Mouse (Mus musculus): ENCODE data around the gene Taf4. TPM values are rescaled to one million over a fixed set of nuclear protein-coding genes. Genes with fewer than 3 reads are reported as not detected.

Taf4 gene
- polyA plus RNA-seq, 1 experiment = 6.9 TPM

DNA sequence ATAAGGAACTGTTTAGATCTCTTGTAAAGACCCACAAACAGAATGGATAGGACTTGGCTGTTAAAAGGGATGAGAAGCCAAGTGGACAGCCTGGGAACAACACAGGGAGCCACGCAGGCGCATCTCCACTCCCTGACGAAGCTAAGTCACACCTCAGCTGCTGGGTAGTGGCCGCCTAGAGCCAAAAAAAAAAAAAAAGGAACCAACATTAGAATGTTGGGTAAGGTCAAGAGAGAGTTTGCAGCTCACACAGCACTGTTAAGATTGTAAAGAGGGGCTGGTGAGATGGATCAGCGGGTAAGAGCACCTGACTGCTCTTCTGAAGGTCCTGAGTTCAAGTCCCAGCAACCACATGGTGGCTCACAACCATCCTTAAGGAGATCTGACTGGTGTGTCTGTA is 27.6 kb downstream of the Taf4 start:
- Histone ChIP-seq H3K4me3 (ENCODE audit: insufficient read depth, poor library complexity, severe bottlenecking) (no peak overlapping the region), H3K27me3 (ENCODE audit: control insufficient read depth, insufficient read depth, insufficient read length) (no peaks in the 10 kb centered on the region), H3K79me2 (ENCODE audit: control insufficient read depth, insufficient read depth) (peaks cover 100% of the 10 kb centered on the region), H3ac (ENCODE audit: control insufficient read depth, insufficient read length, low read depth) (no peak overlapping the region), H3K79me3 (ENCODE audit: low read depth) (peaks cover 83% of the 10 kb centered on the region), H3K36me3 (ENCODE audit: control insufficient read depth, insufficient read depth) (no peaks in the 10 kb centered on the region)
- TF ChIP-seq CEBPB (IDR thresholded peaks at IDR 0.05; ENCODE audit: low read depth) (no peak), USF1 (IDR thresholded peaks at IDR 0.05; ENCODE audit: low read depth) (no peak), CTCF (IDR thresholded peaks at IDR 0.05; ENCODE audit: control insufficient read depth, insufficient read depth, insufficient read length) (no peak), MYOG (IDR thresholded peaks at IDR 0.05; ENCODE audit: control insufficient read depth, extremely low read depth, insufficient read length) (no peak), MYOD1 (IDR thresholded peaks at IDR 0.05; ENCODE audit: control insufficient read depth, insufficient read length, low read depth) (no peak)

DNA sequence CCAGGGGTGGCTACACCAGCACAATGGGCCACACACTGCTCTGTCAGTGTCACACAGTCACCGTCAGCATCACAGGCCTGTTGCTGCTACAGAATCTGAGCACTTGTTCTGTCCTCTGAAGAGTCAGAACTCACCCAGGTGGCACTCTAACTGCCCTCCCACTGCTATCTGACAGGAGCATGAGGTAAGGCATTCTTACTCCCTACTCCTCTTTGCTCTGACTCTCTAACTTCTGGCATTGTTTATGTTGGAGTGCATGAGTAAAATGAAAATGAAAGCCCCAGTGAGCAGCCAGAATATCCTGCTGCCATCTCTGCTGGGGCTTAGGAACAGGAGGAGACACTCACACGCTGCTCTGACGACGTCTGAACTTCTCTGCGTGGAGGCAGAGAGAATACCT is 28.8 kb downstream of the Taf4 start:
- H3K79me2 ChIP-seq (ENCODE audit: control insufficient read depth, insufficient read depth) = peaks cover 100% of the 10 kb centered on the region
- TF ChIP-seq MAX (IDR thresholded peaks at IDR 0.05) = no peak
- no peak for TF ChIP-seq MYOD1 (IDR thresholded peaks at IDR 0.05; ENCODE audit: control insufficient read depth, insufficient read length, low read depth)
- no peak for TF ChIP-seq CEBPB (IDR thresholded peaks at IDR 0.05; ENCODE audit: low read depth)
- TF ChIP-seq FOSL1 (IDR thresholded peaks at IDR 0.05; ENCODE audit: insufficient read depth, low read length, poor library complexity, severe bottlenecking) = no peak
- TF ChIP-seq MYOG (IDR thresholded peaks at IDR 0.05; ENCODE audit: control insufficient read depth, extremely low read depth, insufficient read length) = no peak
- TF ChIP-seq CTCF (IDR thresholded peaks at IDR 0.05; ENCODE audit: control insufficient read depth, insufficient read depth, insufficient read length) = no peak
- TF ChIP-seq USF1 (IDR thresholded peaks at IDR 0.05; ENCODE audit: low read depth) = no peak
- H3ac ChIP-seq (ENCODE audit: control insufficient read depth, insufficient read length, low read depth) = no peak overlapping the region
- peaks cover 90% of the 10 kb centered on the region for H3K79me3 ChIP-seq (ENCODE audit: low read depth)
- H3K27me3 ChIP-seq (ENCODE audit: control insufficient read depth, insufficient read depth, insufficient read length) = no peaks in the 10 kb centered on the region
- no peaks in the 10 kb centered on the region for H3K36me3 ChIP-seq (ENCODE audit: control insufficient read depth, insufficient read depth)
- H3K4me3 ChIP-seq (ENCODE audit: insufficient read depth, poor library complexity, severe bottlenecking) = no peak overlapping the region

- peaks cover 86% of the 10 kb centered on the region for H3K79me3 ChIP-seq (ENCODE audit: low read depth)
- no peak overlapping the region for H3ac ChIP-seq (ENCODE audit: control insufficient read depth, insufficient read length, low read depth)
- no peak for TF ChIP-seq MYOD1 (IDR thresholded peaks at IDR 0.05; ENCODE audit: control insufficient read depth, insufficient read length, low read depth)
- TF ChIP-seq MYOG (IDR thresholded peaks at IDR 0.05; ENCODE audit: control insufficient read depth, extremely low read depth, insufficient read length) = no peak
- TF ChIP-seq FOSL1 (IDR thresholded peaks at IDR 0.05; ENCODE audit: insufficient read depth, low read length, poor library complexity, severe bottlenecking) = no peak
- no peak for TF ChIP-seq CEBPB (IDR thresholded peaks at IDR 0.05; ENCODE audit: low read depth)
- TF ChIP-seq CTCF (IDR thresholded peaks at IDR 0.05; ENCODE audit: control insufficient read depth, insufficient read depth, insufficient read length) = no peak
- no peak for TF ChIP-seq USF1 (IDR thresholded peaks at IDR 0.05; ENCODE audit: low read depth)
- TF ChIP-seq MAX (IDR thresholded peaks at IDR 0.05) = no peak
- no peak overlapping the region for H3K4me3 ChIP-seq (ENCODE audit: insufficient read depth, poor library complexity, severe bottlenecking)
- peaks cover 100% of the 10 kb centered on the region for H3K79me2 ChIP-seq (ENCODE audit: control insufficient read depth, insufficient read depth)
- H3K36me3 ChIP-seq (ENCODE audit: control insufficient read depth, insufficient read depth) = no peaks in the 10 kb centered on the region
- no peaks in the 10 kb centered on the region for H3K27me3 ChIP-seq (ENCODE audit: control insufficient read depth, insufficient read depth, insufficient read length)
Observed at GRCm38 (mm10) chr2:179946496-179946895, 29.9 kb downstream of the Taf4 start.

GRCm38 (mm10) chr2:179945051-179945450 is 31.4 kb downstream of the Taf4 start:
- no peak for TF ChIP-seq CEBPB (IDR thresholded peaks at IDR 0.05; ENCODE audit: low read depth)
- TF ChIP-seq MYOD1 (IDR thresholded peaks at IDR 0.05; ENCODE audit: control insufficient read depth, insufficient read length, low read depth) = no peak
- no peak for TF ChIP-seq MYOG (IDR thresholded peaks at IDR 0.05; ENCODE audit: control insufficient read depth, extremely low read depth, insufficient read length)
- no peak for TF ChIP-seq MAX (IDR thresholded peaks at IDR 0.05)
- no peak for TF ChIP-seq USF1 (IDR thresholded peaks at IDR 0.05; ENCODE audit: low read depth)
- TF ChIP-seq FOSL1 (IDR thresholded peaks at IDR 0.05; ENCODE audit: insufficient read depth, low read length, poor library complexity, severe bottlenecking) = no peak
- TF ChIP-seq CTCF (IDR thresholded peaks at IDR 0.05; ENCODE audit: control insufficient read depth, insufficient read depth, insufficient read length) = no peak
- H3K79me3 ChIP-seq (ENCODE audit: low read depth) = peaks cover 85% of the 10 kb centered on the region
- H3K27me3 ChIP-seq (ENCODE audit: control insufficient read depth, insufficient read depth, insufficient read length) = no peaks in the 10 kb centered on the region
- H3ac ChIP-seq (ENCODE audit: control insufficient read depth, insufficient read length, low read depth) = no peak overlapping the region
- H3K4me3 ChIP-seq (ENCODE audit: insufficient read depth, poor library complexity, severe bottlenecking) = no peak overlapping the region
- H3K36me3 ChIP-seq (ENCODE audit: control insufficient read depth, insufficient read depth) = no peaks in the 10 kb centered on the region
- peaks cover 100% of the 10 kb centered on the region for H3K79me2 ChIP-seq (ENCODE audit: control insufficient read depth, insufficient read depth)

DNA sequence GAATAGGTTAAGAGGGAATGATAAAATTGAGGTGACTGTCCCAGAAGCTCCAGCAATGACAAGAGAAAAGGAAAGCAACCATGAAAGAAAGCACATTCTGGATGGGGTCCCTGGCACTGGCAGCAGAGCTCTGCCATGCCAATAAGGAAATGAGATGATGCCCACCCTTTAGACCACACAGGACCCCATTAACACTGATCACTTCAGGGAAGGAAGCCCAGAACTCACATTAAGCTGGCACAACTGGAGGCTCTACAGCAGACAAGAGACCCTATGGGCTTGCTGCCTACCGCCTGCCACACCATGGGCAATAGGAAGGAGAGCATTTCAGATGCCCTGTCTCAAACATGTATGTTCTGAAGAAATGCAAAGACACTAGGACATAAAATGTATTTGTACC is 34.8 kb downstream of the Taf4 start:
- H3K27me3 ChIP-seq (ENCODE audit: control insufficient read depth, insufficient read depth, insufficient read length) = no peaks in the 10 kb centered on the region
- TF ChIP-seq CEBPB (IDR thresholded peaks at IDR 0.05; ENCODE audit: low read depth) (no peak), USF1 (IDR thresholded peaks at IDR 0.05; ENCODE audit: low read depth) (no peak), MYOD1 (IDR thresholded peaks at IDR 0.05; ENCODE audit: control insufficient read depth, insufficient read length, low read depth) (no peak), CTCF (IDR thresholded peaks at IDR 0.05; ENCODE audit: control insufficient read depth, insufficient read depth, insufficient read length) (no peak), MYOG (IDR thresholded peaks at IDR 0.05; ENCODE audit: control insufficient read depth, extremely low read depth, insufficient read length) (no peak), MAX (IDR thresholded peaks at IDR 0.05) (no peak), FOSL1 (IDR thresholded peaks at IDR 0.05; ENCODE audit: insufficient read depth, low read length, poor library complexity, severe bottlenecking) (no peak)
- H3K79me3 ChIP-seq (ENCODE audit: low read depth) = peaks cover 67% of the 10 kb centered on the region
- H3K4me3 ChIP-seq (ENCODE audit: insufficient read depth, poor library complexity, severe bottlenecking) = no peak overlapping the region
- H3K36me3 ChIP-seq (ENCODE audit: control insufficient read depth, insufficient read depth) = no peaks in the 10 kb centered on the region
- H3K79me2 ChIP-seq (ENCODE audit: control insufficient read depth, insufficient read depth) = peaks cover 100% of the 10 kb centered on the region
- H3ac ChIP-seq (ENCODE audit: control insufficient read depth, insufficient read length, low read depth) = no peak overlapping the region

DNA sequence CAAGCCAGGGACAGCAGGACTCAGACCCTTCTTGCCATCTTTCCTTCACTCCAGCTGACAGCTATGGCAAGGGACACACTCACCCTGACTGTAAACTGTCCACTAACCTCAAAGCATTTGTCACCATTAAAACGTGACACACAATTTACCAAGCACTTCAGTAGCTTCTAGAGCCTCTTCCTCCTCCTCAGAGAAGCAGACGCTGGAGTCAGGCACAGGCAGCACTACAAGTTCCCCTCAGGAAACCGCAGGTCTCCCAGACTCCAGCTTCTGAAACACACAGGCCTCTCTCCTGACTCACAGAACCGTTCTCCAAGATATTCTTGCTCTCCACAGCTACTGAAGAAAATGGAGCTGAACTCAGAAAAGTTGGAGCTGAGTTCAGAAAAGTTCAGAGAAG is 39.4 kb downstream of the Taf4 start:
- no peak overlapping the region for H3ac ChIP-seq (ENCODE audit: control insufficient read depth, insufficient read length, low read depth)
- peaks cover 26% of the 10 kb centered on the region for H3K79me3 ChIP-seq (ENCODE audit: low read depth)
- peaks cover 65% of the 10 kb centered on the region for H3K79me2 ChIP-seq (ENCODE audit: control insufficient read depth, insufficient read depth)
- TF ChIP-seq USF1 (IDR thresholded peaks at IDR 0.05; ENCODE audit: low read depth) (no peak), MAX (IDR thresholded peaks at IDR 0.05) (no peak), CTCF (IDR thresholded peaks at IDR 0.05; ENCODE audit: control insufficient read depth, insufficient read depth, insufficient read length) (no peak), MYOG (IDR thresholded peaks at IDR 0.05; ENCODE audit: control insufficient read depth, extremely low read depth, insufficient read length) (no peak), CEBPB (IDR thresholded peaks at IDR 0.05; ENCODE audit: low read depth) (no peak), MYOD1 (IDR thresholded peaks at IDR 0.05; ENCODE audit: control insufficient read depth, insufficient read length, low read depth) (no peak), FOSL1 (IDR thresholded peaks at IDR 0.05; ENCODE audit: insufficient read depth, low read length, poor library complexity, severe bottlenecking) (no peak)
- no peaks in the 10 kb centered on the region for H3K27me3 ChIP-seq (ENCODE audit: control insufficient read depth, insufficient read depth, insufficient read length)
- H3K36me3 ChIP-seq (ENCODE audit: control insufficient read depth, insufficient read depth) = peaks cover 10% of the 10 kb centered on the region
- H3K4me3 ChIP-seq (ENCODE audit: insufficient read depth, poor library complexity, severe bottlenecking) = no peak overlapping the region
